Mouse (Mus musculus): ENCODE results near the gene Jph4.

Jph4 gene

GRCm38 (mm10) chr14:55116425-55117200, at the start of gene Jph4:
Jph4 (minus strand) TSS chr14:55116935.
- peak; percentile 42 for DNase-seq

- DNase-seq = no peak
These were observed 47.6 kb upstream of the Jph4 start for GRCm38 (mm10) chr14:55164172-55164806.

GRCm38 (mm10) chr14:55162168-55162567, 45.4 kb upstream of the Jph4 start:
- no peak for DNase-seq

GRCm38 (mm10) chr14:55161098-55161634, 44.4 kb upstream of the Jph4 start:
- DNase-seq = peak; percentile 87

GRCm38 (mm10) chr14:55160251-55161071, 43.7 kb upstream of the Jph4 start:
- DNase-seq = no peak

- DNase-seq = no peak
These were observed 40.8 kb upstream of the Jph4 start for GRCm38 (mm10) chr14:55157322-55158065.

- DNase-seq = no peak
These were observed 36.3 kb upstream of the Jph4 start for GRCm38 (mm10) chr14:55152951-55153481.

- DNase-seq = no peak
These were observed 35.4 kb upstream of the Jph4 start for GRCm38 (mm10) chr14:55152174-55152573.

- DNase-seq = no peak
These were observed 34.2 kb upstream of the Jph4 start for GRCm38 (mm10) chr14:55150985-55151384.

- no peak for DNase-seq
These were observed 32.3 kb upstream of the Jph4 start for GRCm38 (mm10) chr14:55149041-55149440.

GRCm38 (mm10) chr14:55148363-55148915, 31.7 kb upstream of the Jph4 start:
- DNase-seq = peak; percentile 66

- DNase-seq = peak; percentile 26
These were observed 30.2 kb upstream of the Jph4 start for GRCm38 (mm10) chr14:55146829-55147401.

GRCm38 (mm10) chr14:55146324-55146723, 29.6 kb upstream of the Jph4 start:
- no peak for DNase-seq

GRCm38 (mm10) chr14:55139313-55139712, 22.6 kb upstream of the Jph4 start:
- no peak for DNase-seq

- DNase-seq = no peak
These were observed 18.9 kb upstream of the Jph4 start for GRCm38 (mm10) chr14:55135676-55136075.

- DNase-seq = no peak
These were observed 9.8 kb upstream of the Jph4 start for GRCm38 (mm10) chr14:55126521-55126920.

- DNase-seq = no peak
These were observed 9.0 kb upstream of the Jph4 start for GRCm38 (mm10) chr14:55125711-55126110.

GRCm38 (mm10) chr14:55122359-55122758, 5.6 kb upstream of the Jph4 start:
- no peak for DNase-seq

GRCm38 (mm10) chr14:55121947-55122346, 5.2 kb upstream of the Jph4 start:
- DNase-seq = peak; percentile 91

GRCm38 (mm10) chr14:55119421-55120134, 2.8 kb upstream of the Jph4 start:
- no peak for DNase-seq

- DNase-seq = no peak
These were observed 2.1 kb upstream of the Jph4 start for GRCm38 (mm10) chr14:55118852-55119251.
